Mouse (Mus musculus) G1E-ER4 (cell line): ENCODE results near the gene Larp4. TPM values are rescaled to one million over a fixed set of nuclear protein-coding genes. Genes with fewer than 3 reads are reported as not detected.

ENCODE experiments used
- GATA1 ChIP-seq: IDR thresholded peaks from one replicate; pipeline ENCODE4 v1.8.0; 2012; ENCODE audit warnings: low read length, inconsistent platforms
- polyA plus RNA-seq: library from polyadenylated mRNA; stranded (reverse); fragments of >175 nt; gene quantifications from 2 replicates; pipeline ENCODE4 v1.2.3, GENCODE M21; 2012

Larp4 gene
- polyA plus RNA-seq, 1 experiment = 21.7 TPM

DNA sequence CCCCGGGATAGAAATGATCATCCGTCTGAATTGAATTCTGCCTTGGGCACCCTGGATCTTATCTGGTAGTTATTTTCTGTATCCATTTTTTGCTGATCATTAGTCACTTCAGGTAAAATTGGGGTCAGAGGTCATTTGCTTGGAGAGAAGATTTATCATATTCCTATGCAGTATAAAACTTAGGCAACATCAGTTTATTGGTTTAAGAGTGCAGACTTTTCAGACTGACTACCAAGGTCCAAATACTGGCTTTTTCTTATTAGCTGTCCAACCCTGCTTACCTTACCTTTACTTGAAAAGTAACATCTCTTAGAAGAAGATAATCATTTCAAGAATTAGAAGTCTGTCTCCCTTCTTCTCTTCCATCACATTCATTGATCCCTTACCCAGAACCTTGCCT is 9.8 kb downstream of the Larp4 start:
- TF ChIP-seq GATA1 = no peak

DNA sequence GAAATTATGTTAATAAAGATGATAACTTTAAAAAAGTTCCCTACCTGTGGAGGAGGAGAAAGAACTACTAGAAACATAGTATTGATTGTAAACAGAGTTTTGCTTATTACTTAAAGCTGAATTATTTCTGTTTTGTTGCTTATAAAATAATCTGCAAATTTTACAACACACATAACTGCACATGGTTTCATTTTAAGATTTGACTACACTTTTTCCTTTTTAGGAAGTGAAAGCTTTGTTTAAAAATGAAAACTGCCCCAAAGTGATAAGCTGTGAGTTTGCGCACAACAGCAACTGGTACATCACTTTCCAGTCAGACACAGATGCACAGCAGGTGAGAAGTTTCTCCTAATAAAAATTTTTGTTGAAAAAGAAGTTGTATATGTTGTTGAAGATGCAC is 23.2 kb downstream of the Larp4 start:
- no peak for TF ChIP-seq GATA1

GRCm38 (mm10) chr15:99997114-99997804 is 27.4 kb downstream of the Larp4 start:
- no peak for TF ChIP-seq GATA1

GRCm38 (mm10) chr15:99999390-99999789 is 29.5 kb downstream of the Larp4 start:
- no peak for TF ChIP-seq GATA1

- TF ChIP-seq GATA1 = no peak
Measured at GRCm38 (mm10) chr15:100004677-100005273, 34.9 kb downstream of the Larp4 start.

DNA sequence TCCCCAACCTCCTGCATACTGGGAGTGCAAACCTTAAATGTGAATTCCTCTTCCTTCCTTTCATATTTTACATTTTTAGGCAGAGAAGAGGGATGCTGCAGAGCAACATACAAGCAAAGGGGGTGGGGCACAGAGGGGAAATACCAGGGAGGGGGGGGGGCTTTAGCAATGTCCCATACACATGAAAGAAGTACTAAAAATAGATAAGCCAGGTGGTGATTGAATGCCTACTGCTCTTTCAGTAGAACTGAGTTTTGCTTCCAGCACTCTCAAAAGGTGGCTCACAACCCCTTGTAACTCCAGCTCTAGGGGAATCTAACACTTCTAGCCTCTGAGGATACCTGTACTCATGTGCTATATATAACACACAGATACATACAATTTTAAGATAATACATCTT is 36.3 kb downstream of the Larp4 start:
- no peak for TF ChIP-seq GATA1

GRCm38 (mm10) chr15:100018280-100018899 is 48.5 kb downstream of the Larp4 start:
- no peak for TF ChIP-seq GATA1

DNA sequence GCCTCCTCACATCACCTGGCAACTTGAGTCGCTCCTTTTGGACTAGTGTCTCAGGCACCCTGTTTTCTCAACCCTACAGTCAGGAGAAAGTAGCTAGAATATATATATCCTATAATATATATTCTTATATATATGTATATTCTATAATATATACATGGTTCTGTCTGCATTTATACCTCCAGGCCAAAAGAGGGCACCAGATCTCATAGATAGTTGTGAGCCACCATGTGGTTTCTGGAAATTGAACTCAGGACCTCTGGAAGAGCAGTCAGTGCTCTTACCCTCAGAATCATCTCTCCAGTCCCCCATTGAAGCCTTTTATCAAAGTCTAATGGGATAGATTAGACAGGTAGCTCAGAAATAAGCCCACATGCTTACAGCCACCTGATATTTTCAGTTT is 51.3 kb downstream of the Larp4 start:
- TF ChIP-seq GATA1 = no peak

DNA sequence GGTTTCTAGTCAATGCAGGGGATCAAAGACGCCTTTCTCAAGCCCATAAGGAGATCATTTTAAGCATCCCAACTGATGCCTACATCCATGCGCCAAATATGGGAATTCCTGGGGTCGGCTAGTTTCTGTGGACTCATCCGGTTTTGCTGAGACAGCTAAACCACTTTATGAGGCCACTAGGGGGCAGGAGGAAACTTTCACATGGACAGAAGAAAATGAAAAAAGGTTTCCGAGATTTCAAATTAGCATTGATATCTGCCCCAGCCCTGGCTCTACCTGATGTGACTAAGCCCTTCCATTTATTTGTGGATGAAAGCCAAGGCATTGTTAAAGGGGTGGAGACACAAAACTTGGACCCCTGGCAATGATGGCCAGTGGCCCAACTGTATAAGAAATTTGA is 53.1 kb downstream of the Larp4 start:
- TF ChIP-seq GATA1 = no peak

DNA sequence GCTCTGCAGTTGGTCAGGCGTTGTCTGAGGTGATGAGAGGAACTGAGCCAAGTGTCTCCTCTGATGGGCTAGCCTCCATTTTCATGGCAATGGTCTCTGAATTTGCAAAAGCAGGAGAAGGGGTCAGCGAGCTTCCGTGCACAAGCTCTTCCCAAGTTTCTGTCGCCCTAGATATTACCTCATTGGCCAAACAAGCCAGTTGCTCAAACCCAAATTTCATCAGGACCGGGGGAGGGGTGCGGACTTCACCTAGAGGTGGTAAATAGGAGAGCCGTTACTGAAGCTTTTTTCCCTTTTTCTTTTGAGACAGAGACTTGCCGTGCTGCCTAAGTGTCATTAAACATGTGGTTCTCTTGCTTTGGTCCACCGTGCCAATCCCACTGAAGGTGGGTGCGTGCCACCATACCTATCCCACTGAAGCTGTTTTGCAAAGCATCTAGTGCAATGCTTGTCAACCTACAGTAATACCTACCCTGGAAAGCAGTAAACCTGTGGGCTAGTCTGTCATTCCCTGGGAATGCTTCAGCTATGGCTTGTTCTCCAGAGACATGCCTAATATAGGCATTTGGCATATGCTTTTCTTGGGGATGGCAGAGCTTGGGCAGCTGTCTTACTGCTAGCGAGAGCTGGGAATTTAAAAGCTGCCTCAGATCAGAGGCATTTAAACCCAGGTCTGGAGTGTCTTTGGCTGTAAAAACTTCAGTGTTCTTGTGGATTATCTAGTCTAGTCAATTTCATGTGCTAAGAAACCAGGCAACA is 55.4 kb downstream of the Larp4 start:
- TF ChIP-seq GATA1 = no peak

DNA sequence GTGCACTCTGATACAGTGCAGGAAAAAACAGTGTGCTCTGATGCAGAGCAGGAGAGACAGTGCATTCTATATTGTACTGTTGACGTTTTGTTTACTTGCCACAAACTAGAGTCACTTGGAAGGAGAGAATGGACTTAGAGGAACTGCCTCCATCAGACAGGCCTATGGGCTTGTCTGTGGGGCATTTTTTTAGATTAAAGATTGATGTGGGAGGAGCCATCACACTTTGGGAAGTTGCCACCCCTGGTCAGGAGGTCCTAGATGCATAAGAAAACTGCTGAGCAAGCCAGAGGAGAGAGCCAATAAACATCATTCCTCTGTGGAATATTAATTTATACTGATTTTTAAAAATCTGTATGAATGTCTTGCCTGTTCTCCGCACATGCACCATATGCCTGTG is 58.3 kb downstream of the Larp4 start:
- no peak for TF ChIP-seq GATA1

DNA sequence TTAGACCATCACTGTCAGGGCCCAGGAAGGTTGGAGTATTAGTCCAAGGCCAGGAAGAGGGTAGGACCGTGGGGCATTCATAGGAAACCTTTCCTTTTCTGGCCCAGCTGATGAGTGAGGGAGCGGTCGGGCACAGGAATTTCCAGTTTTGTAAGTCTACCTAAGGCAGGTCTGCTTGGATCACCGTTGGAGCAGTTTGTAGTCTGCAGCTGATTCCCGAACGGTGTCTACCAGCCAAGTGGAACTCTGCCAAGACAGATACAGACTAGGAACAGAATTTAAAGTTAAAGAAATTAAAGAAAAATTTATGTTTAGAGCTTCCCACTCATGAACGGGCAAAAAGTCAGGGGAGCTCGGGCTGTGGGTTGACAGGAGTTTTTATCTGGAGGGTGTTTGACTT is 59.6 kb downstream of the Larp4 start:
- TF ChIP-seq GATA1 = no peak

DNA sequence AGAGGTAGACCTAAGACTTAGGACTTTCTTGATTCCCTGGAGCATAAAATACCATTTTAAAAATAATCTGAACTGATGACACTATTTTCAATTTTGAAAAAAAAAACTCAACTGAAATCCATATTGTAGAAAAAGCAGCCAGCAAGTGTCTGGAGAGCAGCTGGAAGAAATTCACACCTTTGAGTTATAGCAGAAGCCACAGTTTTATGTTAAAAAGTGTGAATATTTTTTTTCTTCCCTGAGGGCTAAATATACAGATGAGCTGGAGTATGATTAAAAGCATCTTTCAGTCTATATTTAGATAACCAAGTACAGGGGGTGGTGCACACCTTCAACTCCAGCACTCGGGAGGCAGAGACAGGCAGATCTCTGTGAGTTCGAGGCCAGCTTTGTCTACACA is 60.0 kb downstream of the Larp4 start:
- no peak for TF ChIP-seq GATA1

- TF ChIP-seq GATA1 = no peak
Measured at GRCm38 (mm10) chr15:100032546-100032945, 62.7 kb downstream of the Larp4 start.

DNA sequence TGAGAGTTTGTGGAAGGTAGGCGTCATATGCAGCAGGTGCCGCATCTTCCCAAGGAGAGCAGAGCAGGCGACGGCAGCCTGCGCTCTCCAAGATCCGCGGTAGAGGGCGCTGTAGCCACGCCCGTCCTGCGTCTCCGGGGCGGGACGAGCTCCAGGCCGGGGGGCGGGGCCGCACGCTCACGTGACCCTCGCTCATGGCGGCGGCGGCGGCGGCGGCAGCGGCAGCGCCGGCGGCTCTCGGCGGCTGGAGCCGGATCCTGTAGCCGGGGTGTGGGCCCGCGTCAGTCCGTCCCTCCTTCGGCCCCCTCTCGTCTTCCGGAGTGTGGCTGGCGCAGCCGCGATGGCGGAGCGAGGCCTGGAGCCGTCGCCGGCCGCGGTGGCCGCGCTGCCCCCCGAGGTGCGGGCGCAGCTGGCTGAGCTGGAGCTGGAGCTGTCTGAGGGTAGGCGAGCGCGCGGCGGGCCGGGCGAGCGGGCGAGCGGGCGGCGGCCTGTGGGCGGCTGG is 68.7 kb downstream of the Larp4 start, which contains the start of gene Dip2b:
TSS of gene Dip2b (plus strand) at position 195 of the 502 bp plus-strand sequence.
- TF ChIP-seq GATA1 = no peak
